Mouse (Mus musculus): ENCODE data around the gene Sumo1. TPM values are rescaled to one million over a fixed set of nuclear protein-coding genes. Genes with fewer than 3 reads are reported as not detected.
"Not testable (repeated sequence)": the region's sequence is repeated elsewhere in the genome, so short reads cannot be mapped to it uniquely, and the experiment has no call there.

Gene Sumo1
- 10 to 100 TPM; 68.4 to 71.9 TPM for total RNA-seq (2021)

GRCm38 (mm10) chr1:59670641-59671168 is at the start of gene Sumo1:
Gene Sumo1 (minus strand): TSS chr1:59670834.
- DNase-seq, result peak; percentile 88

- DNase-seq, result peak; percentile 22
Measured at GRCm38 (mm10) chr1:59719900-59720299, 49.3 kb upstream of the Sumo1 start.

GRCm38 (mm10) chr1:59701766-59702165 is 31.1 kb upstream of the Sumo1 start:
- no peak for DNase-seq

- no peak for DNase-seq
Measured at GRCm38 (mm10) chr1:59698207-59698606, 27.6 kb upstream of the Sumo1 start.

- DNase-seq, result no peak
Measured at GRCm38 (mm10) chr1:59697751-59698150, 27.1 kb upstream of the Sumo1 start.

GRCm38 (mm10) chr1:59690467-59690866 is 19.8 kb upstream of the Sumo1 start:
- DNase-seq, result no peak

GRCm38 (mm10) chr1:59687493-59687892 is 16.9 kb upstream of the Sumo1 start:
- DNase-seq, result no peak

- DNase-seq, result peak; percentile 87
Measured at GRCm38 (mm10) chr1:59684819-59685755, 14.5 kb upstream of the Sumo1 start, which contains the start of gene Nop58. Gene Nop58 (plus strand): TSS chr1:59684971.

- peak; percentile 42 for DNase-seq
Measured at GRCm38 (mm10) chr1:59683926-59684818, 13.5 kb upstream of the Sumo1 start.

GRCm38 (mm10) chr1:59673661-59674060 is 3.0 kb upstream of the Sumo1 start:
- no peak for DNase-seq

GRCm38 (mm10) chr1:59669962-59670630 is 538 bp downstream of the Sumo1 start:
- DNase-seq, result peak; percentile 34

- no peak for DNase-seq
Measured at GRCm38 (mm10) chr1:59668871-59669270, 1.8 kb downstream of the Sumo1 start.

GRCm38 (mm10) chr1:59663456-59664135 is 7.0 kb downstream of the Sumo1 start:
- no peak for DNase-seq

GRCm38 (mm10) chr1:59656244-59657171 is 14.1 kb downstream of the Sumo1 start:
- no peak for DNase-seq

GRCm38 (mm10) chr1:59653243-59653911 is 17.3 kb downstream of the Sumo1 start:
- DNase-seq, result no peak

GRCm38 (mm10) chr1:59651201-59651819 is 19.3 kb downstream of the Sumo1 start:
- DNase-seq, result no peak

GRCm38 (mm10) chr1:59646502-59646901 is 24.1 kb downstream of the Sumo1 start:
- not testable (repeated sequence) for DNase-seq

- DNase-seq, result no peak
Measured at GRCm38 (mm10) chr1:59642488-59642887, 28.1 kb downstream of the Sumo1 start.

- no peak for DNase-seq
Measured at GRCm38 (mm10) chr1:59638371-59638770, 32.3 kb downstream of the Sumo1 start.

Data from heart, postnatal 4 days (tissue).